Mouse (Mus musculus) ovary, postnatal 10 days (tissue): ENCODE results near the gene Prap1.
"Not testable (repeated sequence)": the region's sequence is repeated elsewhere in the genome, so short reads cannot be mapped to it uniquely, and the experiment has no call there.

Experiments
- DNase-seq: peaks from one replicate; pipeline ENCODE4 v3.0.0; 2022; ENCODE audit warnings: low spot score

Gene Prap1

GRCm38 (mm10) chr7:140082242-140082678 is 10.9 kb upstream of the Prap1 start, which contains the start of gene Caly:
Gene Caly, minus strand, starts transcription at chr7:140082548.
- DNase-seq: no peak

GRCm38 (mm10) chr7:140090601-140091000 is 2.6 kb upstream of the Prap1 start:
- DNase-seq: no peak

- no peak for DNase-seq
Measured at GRCm38 (mm10) chr7:140094954-140095353, 1.8 kb downstream of the Prap1 start.

GRCm38 (mm10) chr7:140095556-140095955 is 2.4 kb downstream of the Prap1 start:
- no peak for DNase-seq

GRCm38 (mm10) chr7:140096055-140096454 is 2.9 kb downstream of the Prap1 start:
- no peak for DNase-seq

GRCm38 (mm10) chr7:140098466-140098865 is 5.3 kb downstream of the Prap1 start:
- no peak for DNase-seq

GRCm38 (mm10) chr7:140101498-140101897 is 8.3 kb downstream of the Prap1 start:
- DNase-seq: no peak

- DNase-seq: peak; percentile 64
Measured at GRCm38 (mm10) chr7:140101993-140102860, 9.0 kb downstream of the Prap1 start, which contains the start of gene Fuom. Gene Fuom, minus strand, starts transcription at chr7:140102441.

GRCm38 (mm10) chr7:140104009-140104408 is 10.8 kb downstream of the Prap1 start:
- DNase-seq: no peak

- no peak for DNase-seq
Measured at GRCm38 (mm10) chr7:140111943-140112342, 18.7 kb downstream of the Prap1 start.

GRCm38 (mm10) chr7:140115583-140116328 is 22.6 kb downstream of the Prap1 start, which contains the start of gene Paox:
Gene Paox, plus strand, starts transcription at chr7:140115799.
- DNase-seq: no peak

- DNase-seq: peak; percentile 63
Measured at GRCm38 (mm10) chr7:140116329-140117054, 23.3 kb downstream of the Prap1 start, which contains the start of gene Echs1. Gene Echs1, minus strand, starts transcription at chr7:140116476.

- no peak for DNase-seq
Measured at GRCm38 (mm10) chr7:140120484-140120883, 27.3 kb downstream of the Prap1 start.

- DNase-seq: no peak
Measured at GRCm38 (mm10) chr7:140121338-140121910, 28.2 kb downstream of the Prap1 start.

- no peak for DNase-seq
Measured at GRCm38 (mm10) chr7:140122765-140123164, 29.6 kb downstream of the Prap1 start.

GRCm38 (mm10) chr7:140124382-140124781 is 31.2 kb downstream of the Prap1 start:
- no peak for DNase-seq

- DNase-seq: peak; percentile 81
Measured at GRCm38 (mm10) chr7:140125278-140126021, 32.3 kb downstream of the Prap1 start.

GRCm38 (mm10) chr7:140126022-140126350 is 32.8 kb downstream of the Prap1 start:
- no peak for DNase-seq

- DNase-seq: no peak
Measured at GRCm38 (mm10) chr7:140126934-140127333, 33.7 kb downstream of the Prap1 start.

GRCm38 (mm10) chr7:140127911-140128310 is 34.7 kb downstream of the Prap1 start:
- no peak for DNase-seq

GRCm38 (mm10) chr7:140132184-140132583 is 39.0 kb downstream of the Prap1 start:
- DNase-seq: not testable (repeated sequence)
